Mouse (Mus musculus): ENCODE data around the gene Olfr1368.

DNA sequence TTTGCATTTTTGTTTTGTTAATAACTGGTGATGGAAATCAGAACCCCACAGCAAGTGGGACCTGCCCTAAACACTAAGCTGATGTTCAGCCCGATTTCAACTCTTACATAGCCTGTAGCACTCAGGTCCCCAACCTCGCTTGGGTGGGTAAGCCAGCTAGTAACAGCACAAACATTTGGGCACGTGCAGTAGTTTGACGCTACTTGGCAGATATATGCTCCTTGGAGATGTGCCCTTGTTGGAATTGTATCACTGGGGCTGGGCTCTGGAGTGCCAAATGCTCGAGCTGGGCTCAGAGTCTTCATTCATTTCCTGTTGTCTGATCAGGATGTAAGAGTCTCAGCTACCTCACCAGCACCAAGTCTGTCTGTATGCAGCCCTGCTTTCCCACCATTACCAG lies 16.9 kb upstream of the Olfr1368 start:
- TF ChIP-seq USF1 (IDR thresholded peaks at IDR 0.05; ENCODE audit: low read depth) (no peak), MAX (IDR thresholded peaks at IDR 0.05; ENCODE audit: low read depth) (no peak), POLR2A (IDR thresholded peaks at IDR 0.05; ENCODE audit: insufficient read length, low read depth) (no peak), TCF12 (IDR thresholded peaks at IDR 0.05; ENCODE audit: insufficient read depth, poor library complexity, severe bottlenecking) (no peak), MYOD1 (IDR thresholded peaks at IDR 0.05; ENCODE audit: control insufficient read depth in 1 of 3, insufficient read length in 2 of 3, low read depth in 2 of 3) (no peak), MYOG (IDR thresholded peaks at IDR 0.05; ENCODE audit: control insufficient read depth in 1 of 3, insufficient read depth in 1 of 3, insufficient read length in 2 of 3, low read depth in 2 of 3) (no peak), SRF (IDR thresholded peaks at IDR 0.05; ENCODE audit: control insufficient read depth, insufficient read length, low read depth) (no peak)

All from myocyte (in vitro differentiated cells).